Mouse (Mus musculus) liver, adult 2 months (tissue): ENCODE data around the gene Chst15.

Source experiments
- CTCF ChIP-seq: fragments of 200-500 bp; IDR thresholded peaks from 2 replicates; pipeline ENCODE4 v1.5.1; 2011; ENCODE audit warnings: low read depth, low read length, control low read depth
- POLR2A ChIP-seq: fragments of 200-500 bp; IDR thresholded peaks from 2 replicates; pipeline ENCODE4 v1.6.1; 2011; ENCODE audit warnings: low read length, control low read depth; ENCODE audit not compliant: insufficient read depth; ENCODE audit errors: extremely low read depth

- TF ChIP-seq CTCF (no peak), POLR2A (no peak)
Measured at GRCm38 (mm10) chr7:132258216-132258615, 58.8 kb downstream of the Chst15 start.
